Mouse (Mus musculus): ENCODE measurements around the gene Vasp. TPM values are rescaled to one million over a fixed set of nuclear protein-coding genes. Genes with fewer than 3 reads are reported as not detected.

Gene Vasp
- 10 to 100 TPM; 45.4 to 55.0 TPM for total RNA-seq (2021)
- long read RNA-seq, experiment 1, transcript Vasp-201 (13 exons, 2,215 nt), result major isoform, 23 of 40 reads
- long read RNA-seq, experiment 1, partial matches to known transcripts, result 4 of 40 reads
- long read RNA-seq, experiment 1, other reads (novel, unspliced or antisense), result 12 of 40 reads
- long read RNA-seq, experiment 2, transcript Vasp-201 (13 exons, 2,215 nt), result major isoform, 10 of 21 reads
- long read RNA-seq, experiment 2, partial matches to known transcripts, result 3 of 21 reads
- long read RNA-seq, experiment 2, other reads (novel, unspliced or antisense), result 8 of 21 reads

GRCm38 (mm10) chr7:19271238-19272172 is at the start of gene Vasp:
TSS of gene Vasp (minus strand) at chr7:19271817.
- DNase-seq, result peak; percentile 90 to 92

- no peak for DNase-seq
Measured at GRCm38 (mm10) chr7:19320637-19321036, 49.0 kb upstream of the Vasp start.

DNA sequence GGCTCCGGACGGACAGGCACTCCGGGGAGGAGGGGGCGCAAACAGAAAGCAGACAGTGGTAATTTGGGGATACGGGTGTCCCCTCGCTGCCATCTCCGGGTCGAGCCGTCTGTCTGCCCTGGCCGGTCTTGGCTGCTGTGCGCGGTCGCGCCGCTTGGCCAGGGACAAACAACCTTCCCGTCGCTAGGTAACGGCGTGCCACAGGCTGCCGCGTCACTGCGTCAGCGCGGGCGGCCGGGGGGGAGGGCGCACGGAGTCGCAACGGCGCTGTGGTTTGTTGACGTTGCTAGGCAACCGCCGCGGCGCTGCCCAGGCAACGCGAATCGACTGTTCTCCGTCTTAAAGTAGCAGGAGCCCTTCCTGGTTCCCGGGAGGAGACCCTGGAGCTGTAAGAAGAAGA is 48.3 kb upstream of the Vasp start:
- peak; percentile 98 to 99 for DNase-seq

- DNase-seq, result no peak
Measured at GRCm38 (mm10) chr7:19319458-19319857, 47.8 kb upstream of the Vasp start.

- DNase-seq, result no peak
Measured at GRCm38 (mm10) chr7:19318676-19319075, 47.1 kb upstream of the Vasp start.

- DNase-seq, result no peak
Measured at GRCm38 (mm10) chr7:19318201-19318600, 46.6 kb upstream of the Vasp start.

DNA sequence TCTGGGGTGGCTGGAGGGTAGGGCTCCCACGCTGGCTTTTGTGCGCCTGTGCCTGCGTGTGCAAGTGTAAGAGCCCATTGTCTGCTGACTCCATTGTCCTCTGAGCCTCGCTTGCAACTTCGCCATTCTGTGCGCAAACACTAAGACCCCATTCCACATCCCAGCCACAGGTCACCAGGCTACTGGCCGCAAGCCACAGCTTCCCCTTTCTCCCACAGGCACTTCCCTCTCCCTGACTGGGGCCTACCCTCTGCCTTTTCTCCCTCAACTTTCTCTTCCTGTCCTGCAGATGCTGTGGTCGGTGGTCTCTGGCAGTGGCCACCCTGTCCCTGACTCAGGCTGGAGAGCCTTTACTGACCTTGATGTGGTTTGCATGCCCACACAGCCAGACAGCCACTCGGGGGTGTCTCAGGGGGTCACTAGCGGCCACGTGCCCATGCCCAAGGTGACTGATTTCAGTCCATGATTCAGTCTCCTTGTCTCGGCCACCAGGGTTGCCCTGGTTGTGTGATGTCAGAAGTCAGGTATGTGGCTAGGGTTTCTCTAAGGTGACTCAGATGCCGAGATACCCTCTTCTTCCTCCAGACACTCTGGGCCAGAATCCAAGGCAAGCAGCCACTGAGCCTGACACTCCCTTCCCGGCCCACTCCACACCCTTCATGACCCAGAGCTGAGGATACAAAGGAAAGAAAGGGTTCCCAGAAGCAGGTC is 45.0 kb upstream of the Vasp start:
- peak in 1 of 2 experiments; percentile 49 for DNase-seq

- no peak for DNase-seq
Measured at GRCm38 (mm10) chr7:19314033-19314432, 42.4 kb upstream of the Vasp start.

- DNase-seq, result no peak
Measured at GRCm38 (mm10) chr7:19311991-19312390, 40.4 kb upstream of the Vasp start.

DNA sequence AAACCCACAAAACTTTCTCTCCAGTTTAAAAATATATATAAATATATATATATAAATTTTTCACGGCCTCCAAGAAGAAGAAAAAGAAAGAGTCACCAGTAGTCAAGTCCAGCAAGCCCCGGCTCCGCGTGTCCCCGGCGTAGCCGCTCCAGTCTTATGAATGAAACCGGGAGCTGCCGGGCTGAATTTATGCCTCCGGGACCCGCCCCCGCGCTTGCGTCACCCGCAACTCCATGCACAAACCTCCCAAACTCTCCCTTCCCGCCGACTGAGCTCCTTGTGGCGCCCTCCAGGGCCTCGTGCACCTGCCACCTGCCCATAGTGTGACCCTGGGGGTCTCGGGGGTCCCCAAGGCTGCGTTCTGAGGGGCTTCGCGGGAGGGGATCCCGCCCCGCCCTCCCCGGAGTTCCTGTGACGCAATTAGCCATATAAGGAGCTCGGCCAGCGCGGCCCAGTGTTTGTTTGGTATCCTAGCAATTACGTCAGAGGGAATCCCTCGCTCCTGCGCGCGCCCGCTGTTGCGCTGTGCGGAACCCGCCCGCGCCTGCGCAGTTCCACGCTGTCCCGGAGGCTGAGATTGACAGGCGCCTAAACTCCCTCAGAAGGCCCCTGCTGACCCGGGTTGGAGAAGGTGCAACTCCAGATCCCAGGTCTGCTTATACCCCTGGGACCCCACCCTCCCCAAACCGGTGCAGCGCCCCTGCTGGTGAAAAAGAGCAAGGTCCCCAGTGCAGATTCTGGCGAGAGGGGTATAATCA is 38.4 kb upstream of the Vasp start, which contains the start of gene Fosb:
Fosb (minus strand) TSS at position 168 of the 758 bp plus-strand sequence.
- DNase-seq, result peak; percentile 94 to 96

DNA sequence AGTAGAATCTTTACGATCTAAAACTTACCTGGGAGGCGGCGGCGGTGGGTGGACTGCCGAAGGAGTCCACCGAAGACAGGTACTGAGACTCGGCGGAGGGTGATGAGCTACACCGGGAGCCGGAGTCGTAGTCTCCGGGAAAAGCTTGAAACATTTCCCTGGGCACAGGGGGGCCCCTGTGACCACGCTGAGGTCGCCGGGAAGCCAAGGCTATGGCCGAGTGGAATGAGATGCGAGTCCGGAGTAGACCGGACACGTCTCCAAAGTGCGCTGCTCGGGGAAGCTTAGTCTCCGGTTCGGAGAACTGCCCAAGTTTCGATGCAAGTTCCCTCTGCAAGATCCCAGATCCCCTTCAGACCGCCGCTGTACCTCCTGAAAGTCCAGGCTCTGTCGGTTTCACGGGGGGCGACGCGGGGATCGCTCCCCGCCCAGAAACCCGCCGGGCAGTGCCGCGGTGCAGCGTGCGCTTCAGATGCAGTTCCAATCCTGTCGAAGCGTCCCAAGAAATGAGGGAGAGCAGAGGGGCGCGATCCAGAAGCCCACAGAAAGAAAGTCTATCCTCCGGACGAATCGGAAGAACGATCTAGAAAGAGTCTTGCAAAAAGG is 37.8 kb upstream of the Vasp start:
- peak in 1 of 2 experiments; percentile 30 for DNase-seq

DNA sequence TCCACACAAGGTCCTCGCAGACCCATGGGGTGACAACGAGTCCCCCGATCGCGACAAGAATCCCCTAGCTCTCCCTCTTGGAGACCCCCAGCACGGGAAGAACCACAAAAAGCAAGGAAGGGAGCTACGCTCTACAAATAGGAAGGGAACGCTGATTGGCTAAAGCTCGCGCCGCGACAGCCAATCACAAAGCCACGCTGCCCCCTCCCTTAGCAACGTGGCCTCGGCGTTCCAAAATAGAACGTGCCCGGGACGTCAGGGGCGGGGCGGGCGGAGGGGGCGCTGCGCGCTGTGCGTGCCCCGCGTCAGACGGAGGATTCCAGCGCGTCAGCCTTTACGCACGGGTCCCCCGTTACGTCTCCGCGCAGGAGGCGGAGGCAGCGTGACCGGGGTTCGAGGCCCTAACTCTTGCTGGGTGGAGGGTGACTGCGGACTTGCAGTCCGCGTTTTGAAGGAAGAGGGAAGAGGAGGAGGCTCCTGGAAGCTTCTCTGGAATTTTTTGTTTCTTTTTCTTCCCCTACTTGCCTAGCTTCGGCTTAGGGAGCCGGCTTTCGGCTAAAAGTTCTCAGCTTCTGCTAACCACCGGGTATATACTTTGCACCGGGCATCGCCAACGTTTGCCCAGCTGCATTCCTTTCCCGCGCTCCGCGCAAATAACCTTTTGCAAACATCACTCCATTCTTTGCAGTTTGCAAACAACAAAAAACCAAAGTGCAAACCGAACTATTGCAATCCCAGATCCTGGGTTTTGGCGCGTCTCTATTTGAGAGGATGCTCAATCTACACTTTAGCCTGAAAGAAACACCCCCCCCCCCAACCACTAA is 37.0 kb upstream of the Vasp start:
- peak; percentile 98 for DNase-seq

DNA sequence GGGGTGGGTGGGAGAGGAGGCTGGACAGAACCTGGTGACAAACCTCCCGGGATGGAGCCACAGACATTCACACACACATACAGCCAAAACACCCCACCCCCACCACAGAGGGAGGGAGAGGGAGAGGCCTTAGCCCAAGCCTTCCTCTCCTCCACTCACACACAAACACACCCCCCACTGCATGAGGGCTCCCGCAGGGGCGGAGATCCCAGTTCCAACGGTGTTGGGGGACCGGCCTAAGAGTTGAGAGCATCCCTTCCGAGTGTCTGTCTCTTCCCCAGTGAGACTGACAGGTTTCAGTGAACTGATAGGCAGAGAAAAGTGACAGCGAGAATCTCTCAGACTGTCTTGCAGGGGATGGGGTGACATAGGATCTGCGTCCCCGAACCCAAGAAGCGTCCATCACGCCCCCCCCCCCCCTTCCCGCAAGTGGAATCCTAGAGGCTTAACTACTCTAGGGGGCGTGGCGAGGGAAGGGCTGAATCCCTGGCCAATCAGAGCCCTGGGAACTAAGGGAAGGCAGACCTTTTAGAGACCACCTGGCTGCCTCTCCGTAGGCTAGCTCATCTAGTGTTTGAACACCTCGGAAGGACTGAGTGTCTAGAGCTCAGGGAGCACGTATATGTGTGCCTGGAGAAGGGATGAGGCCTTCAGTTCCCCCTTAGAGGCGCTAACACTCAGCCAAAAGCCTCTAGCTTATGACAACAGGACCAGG is 36.3 kb upstream of the Vasp start:
- peak; percentile 84 to 88 for DNase-seq

- no peak for DNase-seq
Measured at GRCm38 (mm10) chr7:19306819-19307738, 35.5 kb upstream of the Vasp start.

- no peak for DNase-seq
Measured at GRCm38 (mm10) chr7:19305796-19306765, 34.5 kb upstream of the Vasp start.

DNA sequence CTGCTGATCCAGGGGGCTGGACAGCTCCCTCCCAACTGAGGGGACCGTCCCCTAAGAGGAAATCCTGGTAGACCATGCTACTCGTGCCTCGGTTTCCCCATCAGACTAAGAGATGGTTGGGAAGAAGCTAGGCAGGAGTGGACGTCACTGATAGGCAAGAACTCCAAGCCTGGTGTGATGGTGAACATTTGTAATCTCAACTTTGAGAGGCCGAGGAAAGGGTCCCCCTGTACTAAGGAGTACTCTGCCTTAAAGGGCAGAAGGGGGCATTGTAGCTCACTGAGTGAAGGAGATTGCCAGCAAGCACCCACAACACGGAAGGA is 33.8 kb upstream of the Vasp start:
- no peak for DNase-seq

Data from adrenal gland, postnatal 36 days (tissue).